Mouse (Mus musculus) bone marrow, adult 2 months (tissue): ENCODE measurements at regions not wholly inside any gene's neighbourhood (a gene's known extent, or its start where the extent isn't known, plus 50 kb on each side); places are given as distances from the start of the nearest gene placed in this dataset.

Experiments used
- CTCF ChIP-seq: fragments of 200-500 bp; IDR thresholded peaks from 2 replicates; pipeline ENCODE4 v1.5.1; 2011; ENCODE audit warnings: low read length, control low read depth; ENCODE audit not compliant: control insufficient read depth, insufficient read depth
- POLR2A ChIP-seq: fragments of 200-500 bp; IDR thresholded peaks from 2 replicates; pipeline ENCODE4 v1.6.1; 2011; ENCODE audit warnings: low read depth, mild to moderate bottlenecking, control low read depth, low read length, borderline replicate concordance; ENCODE audit not compliant: control insufficient read depth

- TF ChIP-seq POLR2A (no peak), CTCF (no peak)
Measured at GRCm38 (mm10) chr6:81413611-81414010, 509.9 kb upstream of the Gcfc2 start.
